Comparison of ENCODE assay signal across 11 mouse cellular contexts in the genomic region with DNA sequence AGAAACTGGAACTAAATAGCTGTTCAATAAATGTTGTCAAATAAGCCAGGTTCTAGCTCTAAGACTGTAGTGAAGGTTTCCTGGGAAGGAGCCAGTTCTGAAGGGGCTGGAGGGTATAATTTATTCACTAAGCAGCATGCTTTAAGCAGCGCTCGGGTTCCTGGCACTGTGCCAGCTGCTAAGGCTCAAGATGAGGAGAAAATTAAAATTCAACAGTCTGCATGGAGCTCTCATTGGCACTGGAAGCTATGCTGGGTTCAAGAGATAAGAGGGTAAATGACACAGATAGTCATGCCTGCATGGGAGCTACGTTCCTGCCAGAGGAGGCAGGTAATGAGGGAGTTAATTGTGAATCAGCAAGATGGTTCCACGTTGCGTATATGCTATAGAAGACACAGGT. TPM values are rescaled to one million over a fixed set of nuclear protein-coding genes. Genes with fewer than 3 reads are reported as not detected.
DNase-seq lines count a peak whose midpoint lies in the region; ATAC-seq lines count a peak whose summit lies in the region.
"Had no signal": no experiment of that assay in that cellular context is flagged by ENCODE, and none has a peak within 500 bp of the region (broad histone marks: within the 10 kb centered on the region; RNA-seq: fewer than 3 reads in every experiment).

No protein-coding gene starts in this region.

- WGBS in neural tube, embryonic 14.5 days, result 34% methylated on average over 5 of the region's 5 CpGs

- H3K4me3 ChIP-seq in neural tube, embryonic 14.5 days (ENCODE audit: low read depth, low read length), result no peak overlapping the region
- H3K4me3 ChIP-seq: embryonic facial prominence, embryonic 13.5 days; myocyte had no signal

- no peaks in the 10 kb centered on the region for H3K27me3 ChIP-seq in neural tube, embryonic 14.5 days (ENCODE audit: control insufficient read depth, insufficient read depth, low read length)

- H3K9me3 ChIP-seq in neural tube, embryonic 14.5 days (ENCODE audit: control insufficient read depth, low read length), result no peaks in the 10 kb centered on the region
- H3K9me3 ChIP-seq: embryonic facial prominence, embryonic 13.5 days had no signal

- peak; percentile 61; the same call in 1 of the 2 replicates for ATAC-seq in neural tube, embryonic 14.5 days (ENCODE audit: low read depth)

- H3K4me1 ChIP-seq in neural tube, embryonic 14.5 days (ENCODE audit: control insufficient read depth, insufficient read depth, low read length), result no peaks in the 10 kb centered on the region

- H3K27ac ChIP-seq in neural tube, embryonic 14.5 days (ENCODE audit: low read depth, low read length), result no peak overlapping the region
- H3K27ac ChIP-seq: embryonic facial prominence, embryonic 13.5 days had no signal

- peak; percentile 66 for DNase-seq in kidney, postnatal 10 days
- no peak for DNase-seq in kidney, adult 11 months
- peak; percentile 20 for DNase-seq in forelimb bud, embryonic 11.5 days (ENCODE audit: low read depth, low spot score)
- peak; percentile 62 to 69 for DNase-seq in kidney, postnatal 4 days
- no peak for DNase-seq in embryo, embryonic 10 days (ENCODE audit: low spot score)
- DNase-seq in urinary bladder, adult 18-20 months (ENCODE audit: low spot score in 2 of 2), result no peak
- no peak for DNase-seq in gastrocnemius, postnatal 4 days (ENCODE audit: low spot score in 2 of 2)

- no peak overlapping the region for H3K4me2 ChIP-seq in neural tube, embryonic 14.5 days (ENCODE audit: low read depth, low read length)
- H3K4me2 ChIP-seq: embryonic facial prominence, embryonic 13.5 days had no signal

- H3K9ac ChIP-seq in neural tube, embryonic 14.5 days (replicated peaks; ENCODE audit: low read depth, low read length), result no peak overlapping the region
- H3K9ac ChIP-seq: embryonic facial prominence, embryonic 13.5 days had no signal

- no peaks in the 10 kb centered on the region for H3K36me3 ChIP-seq in neural tube, embryonic 14.5 days (ENCODE audit: control insufficient read depth, insufficient read depth, low read length)
- H3K36me3 ChIP-seq: embryonic facial prominence, embryonic 13.5 days had no signal

RNA-seq across cellular contexts. Expression of gene Crhr1, which starts 26.3 kb away (rescaled TPM):
- 4.6 and 5.5 TPM in 2 replicates for polyA plus RNA-seq in neural tube, embryonic 14.5 days (2014; fragmentation: Nextera tagmentation; extraction: Ambion mirVana)
- not detected for total RNA-seq in gastrocnemius, postnatal 4 days (2021)
- polyA plus RNA-seq: large intestine, adult 2 months; myocyte had no signal

Comparison
In these comparisons a context has a peak if more than half of its experiments do, and no peak if none do; other contexts are left out.
1. DNase-seq: peak in kidney, postnatal 10 days (single experiment), forelimb bud, embryonic 11.5 days (single experiment) and kidney, postnatal 4 days (2 of 2); none in kidney, adult 11 months (single experiment), embryo, embryonic 10 days (single experiment), urinary bladder, adult 18-20 months (0 of 2) and gastrocnemius, postnatal 4 days (0 of 2).